Mouse (Mus musculus): Measurements from ENCODE around the gene Cit. TPM values are rescaled to one million over a fixed set of nuclear protein-coding genes. Genes with fewer than 3 reads are reported as not detected.

Gene Cit
- polyA plus RNA-seq, 1 experiment from 2014 or later: 17.2 TPM

- Histone ChIP-seq H3K9ac (replicated peaks) (no peak overlapping the region), H3K9me3 (no peaks in the 10 kb centered on the region), H3K27me3 (no peaks in the 10 kb centered on the region), H3K36me3 (no peaks in the 10 kb centered on the region), H3K4me1 (no peaks in the 10 kb centered on the region), H3K27ac (replicated peaks) (no peak overlapping the region), H3K4me2 (replicated peaks) (no peak overlapping the region), H3K4me3 (no peak overlapping the region)
- no peak for ATAC-seq (replicated peaks)
- 48% methylated on average over 16 of the region's 16 CpGs for WGBS
These were observed 191.4 kb downstream of the Cit start for GRCm38 (mm10) chr5:116036465-116036864.

- Histone ChIP-seq H3K36me3 (no peaks in the 10 kb centered on the region), H3K27me3 (no peaks in the 10 kb centered on the region), H3K4me1 (no peaks in the 10 kb centered on the region), H3K27ac (replicated peaks) (no peak overlapping the region), H3K4me2 (replicated peaks) (no peak overlapping the region), H3K4me3 (no peak overlapping the region), H3K9ac (replicated peaks) (no peak overlapping the region), H3K9me3 (no peaks in the 10 kb centered on the region)
- no peak for ATAC-seq (replicated peaks)
- WGBS: 65% methylated on average over 11 of the region's 12 CpGs
These were observed 192.7 kb downstream of the Cit start for GRCm38 (mm10) chr5:116037731-116038130.

GRCm38 (mm10) chr5:116039706-116040105 lies 194.6 kb downstream of the Cit start:
- H3K36me3 ChIP-seq: no peaks in the 10 kb centered on the region
- no peak for ATAC-seq (replicated peaks)
- no peaks in the 10 kb centered on the region for H3K9me3 ChIP-seq
- no peaks in the 10 kb centered on the region for H3K27me3 ChIP-seq
- no peak overlapping the region for H3K9ac ChIP-seq (replicated peaks)
- no peak overlapping the region for H3K4me2 ChIP-seq (replicated peaks)
- no peak overlapping the region for H3K4me3 ChIP-seq
- H3K4me1 ChIP-seq: no peaks in the 10 kb centered on the region
- 43% methylated on average over 11 of the region's 11 CpGs for WGBS
- no peak overlapping the region for H3K27ac ChIP-seq (replicated peaks)

GRCm38 (mm10) chr5:116042241-116042640 lies 197.2 kb downstream of the Cit start:
- H3K4me3 ChIP-seq: no peak overlapping the region
- no peaks in the 10 kb centered on the region for H3K9me3 ChIP-seq
- ATAC-seq (replicated peaks): no peak
- H3K36me3 ChIP-seq: no peaks in the 10 kb centered on the region
- no peaks in the 10 kb centered on the region for H3K4me1 ChIP-seq
- no peaks in the 10 kb centered on the region for H3K27me3 ChIP-seq
- no peak overlapping the region for H3K4me2 ChIP-seq (replicated peaks)
- no peak overlapping the region for H3K9ac ChIP-seq (replicated peaks)
- WGBS: 63% methylated on average over 7 of the region's 7 CpGs
- no peak overlapping the region for H3K27ac ChIP-seq (replicated peaks)

- Histone ChIP-seq H3K4me3 (no peak overlapping the region), H3K36me3 (no peaks in the 10 kb centered on the region), H3K9ac (replicated peaks) (no peak overlapping the region), H3K4me2 (replicated peaks) (no peak overlapping the region), H3K9me3 (no peaks in the 10 kb centered on the region), H3K27me3 (no peaks in the 10 kb centered on the region), H3K27ac (replicated peaks) (no peak overlapping the region), H3K4me1 (no peaks in the 10 kb centered on the region)
- no peak for ATAC-seq (replicated peaks)
- 87% methylated on average over 8 of the region's 8 CpGs for WGBS
These were observed 200.5 kb downstream of the Cit start for GRCm38 (mm10) chr5:116045581-116045980.

GRCm38 (mm10) chr5:116046246-116046645 lies 201.2 kb downstream of the Cit start:
- no peaks in the 10 kb centered on the region for H3K36me3 ChIP-seq
- no peaks in the 10 kb centered on the region for H3K27me3 ChIP-seq
- no peak for ATAC-seq (replicated peaks)
- no peak overlapping the region for H3K4me3 ChIP-seq
- WGBS: 77% methylated on average over 4 of the region's 4 CpGs
- H3K9ac ChIP-seq (replicated peaks): no peak overlapping the region
- no peaks in the 10 kb centered on the region for H3K4me1 ChIP-seq
- no peak overlapping the region for H3K27ac ChIP-seq (replicated peaks)
- no peaks in the 10 kb centered on the region for H3K9me3 ChIP-seq
- H3K4me2 ChIP-seq (replicated peaks): no peak overlapping the region

GRCm38 (mm10) chr5:116048321-116048720 lies 203.2 kb downstream of the Cit start:
- no peak overlapping the region for H3K4me3 ChIP-seq
- H3K9ac ChIP-seq (replicated peaks): no peak overlapping the region
- H3K27me3 ChIP-seq: no peaks in the 10 kb centered on the region
- no peak overlapping the region for H3K27ac ChIP-seq (replicated peaks)
- WGBS: 93% methylated on average over 3 of the region's 3 CpGs
- H3K9me3 ChIP-seq: no peaks in the 10 kb centered on the region
- H3K36me3 ChIP-seq: no peaks in the 10 kb centered on the region
- no peak overlapping the region for H3K4me2 ChIP-seq (replicated peaks)
- no peak for ATAC-seq (replicated peaks)
- H3K4me1 ChIP-seq: no peaks in the 10 kb centered on the region

GRCm38 (mm10) chr5:116049821-116050220 lies 204.7 kb downstream of the Cit start:
- Histone ChIP-seq H3K9ac (replicated peaks) (no peak overlapping the region), H3K27ac (replicated peaks) (no peak overlapping the region), H3K4me3 (no peak overlapping the region), H3K27me3 (no peaks in the 10 kb centered on the region), H3K9me3 (no peaks in the 10 kb centered on the region), H3K36me3 (no peaks in the 10 kb centered on the region), H3K4me2 (replicated peaks) (no peak overlapping the region), H3K4me1 (no peaks in the 10 kb centered on the region)
- ATAC-seq (replicated peaks): no peak
- WGBS: 82% methylated on average over 4 of the region's 4 CpGs

GRCm38 (mm10) chr5:116052171-116052570 lies 207.1 kb downstream of the Cit start:
- no peak for ATAC-seq (replicated peaks)
- 80% methylated on average over 5 of the region's 5 CpGs for WGBS
- Histone ChIP-seq H3K4me2 (replicated peaks) (no peak overlapping the region), H3K4me1 (no peaks in the 10 kb centered on the region), H3K4me3 (no peak overlapping the region), H3K27me3 (no peaks in the 10 kb centered on the region), H3K36me3 (no peaks in the 10 kb centered on the region), H3K9ac (replicated peaks) (no peak overlapping the region), H3K9me3 (no peaks in the 10 kb centered on the region), H3K27ac (replicated peaks) (no peak overlapping the region)

GRCm38 (mm10) chr5:116052826-116053225 lies 207.7 kb downstream of the Cit start:
- no peak overlapping the region for H3K4me2 ChIP-seq (replicated peaks)
- 54% methylated on average over 6 of the region's 6 CpGs for WGBS
- H3K4me3 ChIP-seq: no peak overlapping the region
- H3K36me3 ChIP-seq: no peaks in the 10 kb centered on the region
- no peak overlapping the region for H3K9ac ChIP-seq (replicated peaks)
- H3K4me1 ChIP-seq: no peaks in the 10 kb centered on the region
- no peak overlapping the region for H3K27ac ChIP-seq (replicated peaks)
- no peak for ATAC-seq (replicated peaks)
- no peaks in the 10 kb centered on the region for H3K9me3 ChIP-seq
- H3K27me3 ChIP-seq: no peaks in the 10 kb centered on the region

Other genes with a start within 250 kb of the Cit start
- gene Rab35, start 213.4 kb upstream of the Cit start, polyA plus RNA-seq (2015; fragmentation: Nextera tagmentation; extraction: Ambion mirVana): 18.9 and 22.1 TPM in 2 replicates
- gene Bicdl1, start 113.7 kb upstream of the Cit start, polyA plus RNA-seq (2015; fragmentation: Nextera tagmentation; extraction: Ambion mirVana): 25.5 and 26.8 TPM in 2 replicates
- gene Prkab1, start 179.2 kb downstream of the Cit start, polyA plus RNA-seq (2015; fragmentation: Nextera tagmentation; extraction: Ambion mirVana): 52.3 and 53.9 TPM in 2 replicates
- not detected in 2 replicates for gene Tmem233, start 238.0 kb downstream of the Cit start, polyA plus RNA-seq (2015; fragmentation: Nextera tagmentation; extraction: Ambion mirVana)

All from forebrain, embryonic 15.5 days (tissue).